Mouse (Mus musculus): ENCODE measurements around the gene Ppox. TPM values are rescaled to one million over a fixed set of nuclear protein-coding genes. Genes with fewer than 3 reads are reported as not detected.

Ppox gene
- total RNA-seq, 1 experiment from 2014 or later: 18.0 TPM

Other genes with a start within 250 kb of the Ppox start
- gene Fcgr3, start 216.3 kb downstream of the Ppox start, total RNA-seq (2017): 7.8 and 15.7 TPM in 2 replicates
- 2.1 and 5.3 TPM in 2 replicates for gene Cfap126, start 167.3 kb downstream of the Ppox start, total RNA-seq (2017)
- gene Sdhc, start 130.6 kb downstream of the Ppox start, total RNA-seq (2017): 56.9 and 71.9 TPM in 2 replicates
- not detected in 2 replicates for gene Mpz, start 130.5 kb downstream of the Ppox start, total RNA-seq (2017)
- 11.2 and 11.8 TPM in 2 replicates for gene Pcp4l1, start 84.9 kb downstream of the Ppox start, total RNA-seq (2017)
- gene Nr1i3, start 67.2 kb downstream of the Ppox start, total RNA-seq (2017): 0.32 TPM in 1 of 2 replicates, not detected in the other
- gene Tomm40l, start 58.7 kb downstream of the Ppox start, total RNA-seq (2017): 19.0 and 21.5 TPM in 2 replicates
- 3.7 TPM in 1 of 2 replicates, not detected in the other for gene Apoa2, start 56.1 kb downstream of the Ppox start, total RNA-seq (2017)
- gene Fcer1g, start 46.8 kb downstream of the Ppox start, total RNA-seq (2017): 58.4 and 94.7 TPM in 2 replicates
- gene Adamts4, start 30.8 kb downstream of the Ppox start, total RNA-seq (2017): not detected in 2 replicates
- gene Ndufs2, start 29.8 kb downstream of the Ppox start, total RNA-seq (2017): 198 and 334 TPM in 2 replicates
- 11.0 and 32.0 TPM in 2 replicates for gene B4galt3, start 10.9 kb downstream of the Ppox start, total RNA-seq (2017)
- 9.9 and 15.7 TPM in 2 replicates for gene Usp21, start 6.8 kb upstream of the Ppox start, total RNA-seq (2017)
- gene Ufc1, start 13.8 kb upstream of the Ppox start, total RNA-seq (2017): 45.7 and 81.9 TPM in 2 replicates
- 16.4 and 25.8 TPM in 2 replicates for gene Dedd, start 48.0 kb upstream of the Ppox start, total RNA-seq (2017)
- 43.4 and 49.3 TPM in 2 replicates for gene Nit1, start 64.5 kb upstream of the Ppox start, total RNA-seq (2017)
- gene Pfdn2, start 64.5 kb upstream of the Ppox start, total RNA-seq (2017): 37.2 and 65.3 TPM in 2 replicates
- gene Klhdc9, start 79.6 kb upstream of the Ppox start, total RNA-seq (2017): 1.1 and 3.9 TPM in 2 replicates
- gene Nectin4, start 88.9 kb upstream of the Ppox start, total RNA-seq (2017): 2.3 and 2.4 TPM in 2 replicates
- gene Arhgap30, start 107.8 kb upstream of the Ppox start, total RNA-seq (2017): 63.0 and 77.8 TPM in 2 replicates
- 47.1 and 48.6 TPM in 2 replicates for gene Usf1, start 130.1 kb upstream of the Ppox start, total RNA-seq (2017)
- 0.18 and 1.2 TPM in 2 replicates for gene Tstd1, start 137.7 kb upstream of the Ppox start, total RNA-seq (2017)
- gene F11r, start 156.3 kb upstream of the Ppox start, total RNA-seq (2017): 1.1 and 5.4 TPM in 2 replicates
- 4.8 and 13.0 TPM in 2 replicates for gene Alyref2, start 222.3 kb upstream of the Ppox start, total RNA-seq (2017)